Mouse (Mus musculus): ENCODE measurements around the gene Sema4d. TPM values are rescaled to one million over a fixed set of nuclear protein-coding genes. Genes with fewer than 3 reads are reported as not detected.

Gene Sema4d
- total RNA-seq, 1 experiment from 2014 or later: 16.9 TPM

GRCm38 (mm10) chr13:51644829-51645789 lies 148.4 kb downstream of the Sema4d start, which contains the start of gene Cks2:
TSS of gene Cks2 (plus strand) at chr13:51645232.
- ATAC-seq (replicated peaks in 1 of 2; ENCODE audit: insufficient read depth in 1 of 2, low FRiP score in 2 of 2, low TSS enrichment in 1 of 2, low read depth in 1 of 2, poor library complexity in 2 of 2, severe bottlenecking in 2 of 2): peak; percentile 93 to 97

DNA sequence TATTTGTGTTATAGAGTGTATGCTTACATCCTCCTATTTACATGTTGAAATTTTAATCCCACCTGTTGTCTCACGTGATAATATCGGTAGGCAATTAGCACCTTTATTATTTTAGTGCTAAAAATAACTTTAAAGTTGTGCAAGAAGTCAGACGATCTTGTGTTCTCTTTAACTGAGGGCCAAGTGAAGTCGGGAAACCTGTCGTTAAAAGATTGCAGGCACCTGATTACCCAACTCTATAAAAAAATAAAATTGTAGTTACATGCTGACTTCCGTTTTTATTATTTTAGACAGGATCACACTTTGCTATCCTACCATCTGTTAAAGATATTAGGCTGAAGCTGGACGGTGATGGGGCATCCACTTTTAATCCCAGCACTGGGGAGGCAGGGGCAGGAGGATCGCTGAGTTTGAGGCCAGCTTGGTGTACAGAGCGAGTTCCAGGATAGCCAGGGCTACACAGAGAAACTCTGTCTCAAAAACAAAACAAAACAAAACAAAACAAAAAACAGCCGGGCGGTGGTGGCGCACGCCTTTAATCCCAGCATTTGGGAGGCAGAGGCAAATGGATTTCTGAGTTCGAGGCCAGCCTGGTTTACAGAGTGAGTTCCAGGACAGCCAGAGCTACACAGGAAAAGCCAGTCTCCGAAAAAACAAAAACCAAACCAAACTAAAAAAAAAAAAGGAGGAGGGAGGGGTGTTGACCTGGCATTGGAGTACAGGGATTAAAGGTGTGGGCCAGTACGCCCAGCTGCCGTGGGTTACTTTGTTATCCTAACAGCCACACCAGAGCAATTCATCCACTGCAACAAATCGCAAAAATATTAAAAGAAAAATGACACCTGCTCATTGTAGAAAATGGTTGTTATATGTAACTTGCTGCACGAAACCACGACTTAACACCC lies 149.4 kb downstream of the Sema4d start:
- ATAC-seq (replicated peaks in 1 of 2; ENCODE audit: insufficient read depth in 1 of 2, low FRiP score in 2 of 2, low TSS enrichment in 1 of 2, low read depth in 1 of 2, poor library complexity in 2 of 2, severe bottlenecking in 2 of 2): no peak

DNA sequence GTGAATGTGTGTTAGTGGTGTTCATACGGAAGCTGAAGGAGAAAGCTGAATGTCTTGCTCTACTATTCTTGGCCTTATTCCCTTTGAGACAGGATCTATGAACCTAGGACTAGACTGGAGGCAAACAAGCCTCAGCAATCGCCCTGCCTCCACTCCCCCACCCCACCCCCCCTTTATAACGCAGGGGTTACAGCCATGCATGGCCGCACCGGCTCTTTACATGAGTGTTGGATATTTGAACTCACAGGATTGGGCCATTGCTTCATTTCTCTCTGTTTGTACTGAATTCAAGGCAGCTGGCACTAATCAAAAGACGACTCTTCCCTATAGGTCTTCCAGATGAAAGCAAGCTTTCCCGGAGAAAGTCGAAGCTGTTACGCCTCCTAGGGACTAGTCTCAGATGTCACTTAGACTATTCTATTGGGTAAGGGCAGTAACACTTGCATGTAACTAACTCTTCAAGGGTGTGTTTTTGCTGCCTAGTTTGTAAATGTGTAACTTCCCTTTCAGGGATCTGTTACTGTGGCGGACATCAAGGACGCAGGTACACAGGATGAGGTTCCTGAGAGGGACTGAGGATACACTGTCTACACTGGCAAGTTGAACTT lies 151.3 kb downstream of the Sema4d start:
- ATAC-seq (replicated peaks in 1 of 2; ENCODE audit: insufficient read depth in 1 of 2, low FRiP score in 2 of 2, low TSS enrichment in 1 of 2, low read depth in 1 of 2, poor library complexity in 2 of 2, severe bottlenecking in 2 of 2): no peak

DNA sequence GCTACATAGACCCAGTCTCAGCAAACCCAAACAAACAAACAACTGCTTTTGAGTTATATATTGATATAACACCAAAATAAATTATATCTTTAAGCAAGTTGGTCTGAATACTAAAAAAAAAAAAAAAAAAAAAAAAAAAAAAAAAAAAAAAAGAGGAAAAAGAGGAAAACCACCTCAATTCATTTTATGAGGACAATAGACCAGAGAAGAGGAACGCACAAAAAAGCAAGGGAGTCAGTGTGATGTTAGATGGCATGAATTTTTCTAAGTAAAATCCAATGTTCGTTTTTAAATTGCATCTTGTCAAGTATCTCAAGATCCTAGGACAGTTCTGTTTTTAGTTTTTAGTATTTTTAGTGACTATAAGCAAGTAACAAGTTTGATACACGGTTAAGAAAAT lies 152.1 kb downstream of the Sema4d start:
- no peak for ATAC-seq (replicated peaks in 1 of 2; ENCODE audit: insufficient read depth in 1 of 2, low FRiP score in 2 of 2, low TSS enrichment in 1 of 2, low read depth in 1 of 2, poor library complexity in 2 of 2, severe bottlenecking in 2 of 2)

DNA sequence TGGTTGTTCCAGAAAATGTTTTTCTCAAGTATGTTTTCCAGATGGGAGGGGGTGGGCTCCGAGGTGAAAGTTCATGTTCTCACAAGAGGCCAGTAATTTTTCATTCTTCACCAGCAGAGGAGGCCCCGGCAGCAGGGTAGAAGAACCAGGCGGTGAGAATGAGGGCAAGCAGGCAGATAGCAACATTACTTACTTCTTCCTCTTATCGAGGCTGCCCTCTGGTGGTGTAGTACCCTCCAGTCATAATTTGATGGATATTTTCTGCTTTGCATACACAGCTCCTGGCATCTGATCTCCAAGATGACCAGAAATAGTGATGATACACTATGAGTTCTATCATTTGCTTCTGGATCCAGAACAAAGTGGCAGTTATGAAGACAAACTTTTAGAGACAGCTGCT lies 154.6 kb downstream of the Sema4d start:
- ATAC-seq (replicated peaks in 1 of 2; ENCODE audit: insufficient read depth in 1 of 2, low FRiP score in 2 of 2, low TSS enrichment in 1 of 2, low read depth in 1 of 2, poor library complexity in 2 of 2, severe bottlenecking in 2 of 2): peak in 1 of 2 experiments; percentile 53; a peak in 2 of 4 replicates

Other genes starting within 250 kb of the Sema4d start
- not detected in 2 replicates for gene Shc3, start 224.3 kb downstream of the Sema4d start, total RNA-seq (2017)
- gene Cks2, start 148.5 kb downstream of the Sema4d start, total RNA-seq (2017): 102 and 128 TPM in 2 replicates
- 29.4 and 35.8 TPM in 2 replicates for gene Secisbp2, start 142.1 kb downstream of the Sema4d start, total RNA-seq (2017)
- 5.4 and 11.3 TPM in 2 replicates for gene Gadd45g, start 52.9 kb upstream of the Sema4d start, total RNA-seq (2017)

All from hematopoietic stem cell, adult 5-6 weeks (primary cell).